Mouse (Mus musculus) frontal cortex, adult 2 months (tissue): ENCODE measurements around the gene Tbc1d14. TPM values are rescaled to one million over a fixed set of nuclear protein-coding genes. Genes with fewer than 3 reads are reported as not detected.
A peak's percentile ranks its signal among the peaks of the same experiment; 100 is the strongest.

ENCODE experiments used
- DNase-seq, 2 experiments: peaks; one replicate each; pipeline ENCODE4 v3.0.0; 2022; ENCODE audit warnings: low spot score in 1 of 2; ENCODE audit errors: extremely low spot score in 1 of 2
- polyA plus RNA-seq: library from polyadenylated mRNA; depleted of rRNA; stranded (reverse); fragments of >200 nt; gene quantifications from 2 replicates; pipeline ENCODE4 v1.2.3, GENCODE M21; 2012

The Tbc1d14 gene
- polyA plus RNA-seq, 1 experiment: 59.8 TPM

- DNase-seq: no peak
These were observed 35.3 kb downstream of the Tbc1d14 start for GRCm38 (mm10) chr5:36557584-36558308.

- DNase-seq: no peak
These were observed 36.2 kb downstream of the Tbc1d14 start for GRCm38 (mm10) chr5:36556906-36557305.

GRCm38 (mm10) chr5:36556289-36556688, 36.8 kb downstream of the Tbc1d14 start:
- DNase-seq: no peak

- DNase-seq: no peak
These were observed 38.6 kb downstream of the Tbc1d14 start for GRCm38 (mm10) chr5:36554496-36554895.

GRCm38 (mm10) chr5:36553886-36554285, 39.2 kb downstream of the Tbc1d14 start:
- no peak for DNase-seq

GRCm38 (mm10) chr5:36553056-36553606, 39.9 kb downstream of the Tbc1d14 start:
- no peak for DNase-seq

- DNase-seq: no peak
These were observed 40.7 kb downstream of the Tbc1d14 start for GRCm38 (mm10) chr5:36552391-36552790.

- DNase-seq: no peak
These were observed 43.8 kb downstream of the Tbc1d14 start for GRCm38 (mm10) chr5:36549243-36549642.

GRCm38 (mm10) chr5:36544765-36545164, 48.3 kb downstream of the Tbc1d14 start:
- no peak for DNase-seq

GRCm38 (mm10) chr5:36540928-36541327, 52.1 kb downstream of the Tbc1d14 start:
- DNase-seq: no peak

GRCm38 (mm10) chr5:36538576-36539187, 54.4 kb downstream of the Tbc1d14 start:
- peak in 1 of 2 experiments; percentile 75 for DNase-seq

GRCm38 (mm10) chr5:36536424-36536823, 56.7 kb downstream of the Tbc1d14 start:
- no peak for DNase-seq

GRCm38 (mm10) chr5:36535438-36536176, 57.5 kb downstream of the Tbc1d14 start:
- no peak for DNase-seq

GRCm38 (mm10) chr5:36534455-36535030, 58.5 kb downstream of the Tbc1d14 start:
- no peak for DNase-seq

- peak; percentile 91 to 97 for DNase-seq
These were observed 62.8 kb downstream of the Tbc1d14 start for GRCm38 (mm10) chr5:36530129-36530751.

- DNase-seq: no peak
These were observed 63.4 kb downstream of the Tbc1d14 start for GRCm38 (mm10) chr5:36529698-36530097.

- DNase-seq: no peak
These were observed 66.2 kb downstream of the Tbc1d14 start for GRCm38 (mm10) chr5:36526921-36527320.

GRCm38 (mm10) chr5:36526274-36526673, 66.8 kb downstream of the Tbc1d14 start:
- DNase-seq: no peak

GRCm38 (mm10) chr5:36525216-36525615, 67.9 kb downstream of the Tbc1d14 start:
- DNase-seq: no peak

- no peak for DNase-seq
These were observed 69.8 kb downstream of the Tbc1d14 start for GRCm38 (mm10) chr5:36523219-36523703.
